Mouse (Mus musculus) c-Kit-negative CD71-positive TER-119-positive erythroid progenitor cells, embryonic 14.5 days (primary cell): ENCODE data around the gene Car15.

ENCODE experiments used
- DNase-seq: peaks from one replicate; pipeline ENCODE4 v3.0.0-alpha.2; 2013; ENCODE audit warnings: low read depth, low spot score

Car15 gene

GRCm38 (mm10) chr16:17833321-17833680, 4.9 kb downstream of the Car15 start:
- no peak for DNase-seq

- DNase-seq = no peak
Measured at GRCm38 (mm10) chr16:17832821-17833220, 5.3 kb downstream of the Car15 start, which contains the start of gene B830017H08Rik. TSS of gene B830017H08Rik (plus strand) at chr16:17833121.

GRCm38 (mm10) chr16:17831781-17832180, 6.4 kb downstream of the Car15 start:
- no peak for DNase-seq

GRCm38 (mm10) chr16:17830385-17831178, 7.6 kb downstream of the Car15 start:
- DNase-seq = no peak

GRCm38 (mm10) chr16:17828867-17829266, 9.3 kb downstream of the Car15 start:
- no peak for DNase-seq

GRCm38 (mm10) chr16:17828229-17828628, 9.9 kb downstream of the Car15 start:
- DNase-seq = no peak

- no peak for DNase-seq
Measured at GRCm38 (mm10) chr16:17826500-17826899, 11.7 kb downstream of the Car15 start.

GRCm38 (mm10) chr16:17816528-17816927, 21.6 kb downstream of the Car15 start:
- no peak for DNase-seq

- no peak for DNase-seq
Measured at GRCm38 (mm10) chr16:17815411-17816402, 22.5 kb downstream of the Car15 start.

- DNase-seq = no peak
Measured at GRCm38 (mm10) chr16:17813173-17813572, 25.0 kb downstream of the Car15 start.

- no peak for DNase-seq
Measured at GRCm38 (mm10) chr16:17812120-17812519, 26.0 kb downstream of the Car15 start.

GRCm38 (mm10) chr16:17809711-17810110, 28.5 kb downstream of the Car15 start:
- no peak for DNase-seq

GRCm38 (mm10) chr16:17809125-17809524, 29.0 kb downstream of the Car15 start:
- no peak for DNase-seq

GRCm38 (mm10) chr16:17807192-17808009, 30.8 kb downstream of the Car15 start:
- DNase-seq = no peak

GRCm38 (mm10) chr16:17806581-17807191, 31.5 kb downstream of the Car15 start:
- no peak for DNase-seq

GRCm38 (mm10) chr16:17804982-17805381, 33.2 kb downstream of the Car15 start:
- DNase-seq = no peak

GRCm38 (mm10) chr16:17804449-17804912, 33.7 kb downstream of the Car15 start:
- no peak for DNase-seq

GRCm38 (mm10) chr16:17803675-17804448, 34.3 kb downstream of the Car15 start:
- no peak for DNase-seq

- no peak for DNase-seq
Measured at GRCm38 (mm10) chr16:17802839-17803674, 35.1 kb downstream of the Car15 start.
